Mouse (Mus musculus) cerebellum, postnatal 14 days (tissue): ENCODE data around the gene Ramac.

Experiments used
- DNase-seq, 2 experiments: peaks; one replicate each; pipeline ENCODE4 v3.0.0; 2021; ENCODE audit warnings: mixed read lengths in 2 of 2

Ramac gene

DNA sequence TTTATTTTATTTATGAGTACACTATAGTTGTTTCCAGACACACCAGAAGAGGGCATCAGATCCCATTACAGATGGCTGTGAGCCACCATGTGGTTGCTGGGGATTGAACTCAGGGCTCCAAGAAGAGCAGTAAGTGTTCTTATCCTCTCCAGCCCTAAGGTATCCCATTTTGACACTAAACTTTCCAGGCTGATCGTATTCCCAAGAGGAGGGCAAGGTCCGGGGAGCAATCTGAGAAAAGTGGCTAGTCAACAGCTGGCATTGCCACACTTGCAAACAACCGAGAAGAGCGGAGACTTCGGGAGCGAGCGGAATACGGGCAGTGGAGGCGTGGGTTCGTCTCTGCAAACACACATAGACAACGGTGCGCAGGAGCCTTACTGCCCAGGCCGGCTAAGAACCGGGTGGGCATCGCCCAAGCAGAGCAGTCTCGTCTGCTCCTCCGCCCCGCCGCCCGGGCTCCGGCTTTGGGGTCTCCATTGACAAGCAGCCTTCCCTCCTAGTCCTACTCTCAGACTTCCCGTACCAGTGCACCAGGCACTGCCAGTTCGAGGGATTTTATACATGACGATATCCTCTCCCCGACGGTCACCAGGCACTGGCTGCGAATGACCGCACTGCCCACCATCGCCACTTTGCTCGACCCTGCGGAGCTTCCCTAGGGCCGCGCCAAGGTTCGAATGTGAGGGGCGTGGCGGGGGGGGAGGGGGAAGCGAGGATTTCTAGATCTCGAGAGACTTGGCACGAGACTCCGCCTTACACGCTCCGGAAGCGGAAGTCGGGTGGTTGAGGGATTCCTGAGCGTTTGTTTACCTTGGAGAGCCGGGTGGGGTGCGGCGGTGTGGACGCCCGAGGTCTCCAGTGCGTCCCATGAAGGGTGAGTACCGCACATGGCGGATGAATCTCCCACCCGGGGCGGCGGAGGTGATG lies at the start of gene Ramac:
Ramac (plus strand) TSS at position 746 of the 930 bp plus-strand sequence.
- DNase-seq = peak; percentile 91 to 96

DNA sequence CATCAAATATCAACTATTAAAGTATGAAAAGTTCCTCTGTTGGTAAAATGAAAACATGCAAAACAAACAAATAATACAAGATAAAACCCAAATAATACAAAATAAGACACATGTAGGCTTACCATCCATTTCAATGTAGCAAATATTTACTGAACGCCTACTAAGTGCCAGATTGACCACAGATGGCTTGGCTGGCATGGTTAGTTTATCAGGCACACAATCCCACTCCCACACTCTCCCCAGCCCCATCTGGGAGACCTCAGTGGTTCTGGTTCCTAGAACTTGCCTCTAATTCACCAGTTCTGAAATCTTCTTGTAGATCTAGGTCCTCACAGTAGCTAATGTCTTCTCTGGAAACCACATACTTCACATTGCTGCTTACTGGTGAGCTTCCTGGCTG lies 44.1 kb upstream of the Ramac start:
- DNase-seq = no peak

DNA sequence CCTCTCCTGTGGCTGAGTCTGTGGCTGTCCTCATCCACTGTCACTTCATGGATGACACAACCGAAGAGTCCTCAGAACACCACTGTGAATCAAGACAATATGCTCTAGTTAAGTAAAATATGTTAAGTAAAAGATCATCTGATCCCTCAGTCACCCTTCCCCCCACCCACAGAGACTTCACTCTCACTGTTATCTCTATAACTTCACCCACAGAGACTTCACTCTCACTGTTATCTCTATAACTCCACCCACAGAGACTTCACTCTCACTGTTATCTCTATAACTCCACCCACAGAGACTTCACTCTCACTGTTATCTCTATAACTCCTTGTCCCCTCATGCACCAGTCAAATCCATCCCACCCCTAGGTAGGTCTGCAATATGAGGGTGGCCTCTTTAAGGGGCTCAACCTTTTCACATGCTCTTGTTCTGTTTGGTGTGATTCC lies 43.5 kb upstream of the Ramac start:
- no peak for DNase-seq

DNA sequence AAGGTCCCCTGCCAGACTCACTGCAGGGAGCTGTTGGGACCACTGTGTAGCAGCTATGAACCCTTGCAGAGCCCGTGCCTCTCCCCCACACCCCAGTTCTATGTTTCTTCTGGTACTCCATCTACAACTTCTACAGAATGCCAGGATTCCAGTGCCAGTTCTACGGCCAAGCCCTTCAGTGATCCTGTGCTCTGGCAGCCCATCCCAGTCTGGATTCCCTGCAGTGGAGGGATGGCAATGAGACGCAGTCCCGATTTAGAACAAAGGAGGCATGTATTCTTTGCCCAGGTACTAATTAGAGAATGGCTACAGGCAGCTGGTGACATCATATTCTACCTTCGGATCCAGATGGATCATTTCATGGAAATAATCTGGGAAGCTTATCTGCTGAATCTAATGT lies 41.5 kb upstream of the Ramac start:
- DNase-seq = peak; percentile 64 to 66

DNA sequence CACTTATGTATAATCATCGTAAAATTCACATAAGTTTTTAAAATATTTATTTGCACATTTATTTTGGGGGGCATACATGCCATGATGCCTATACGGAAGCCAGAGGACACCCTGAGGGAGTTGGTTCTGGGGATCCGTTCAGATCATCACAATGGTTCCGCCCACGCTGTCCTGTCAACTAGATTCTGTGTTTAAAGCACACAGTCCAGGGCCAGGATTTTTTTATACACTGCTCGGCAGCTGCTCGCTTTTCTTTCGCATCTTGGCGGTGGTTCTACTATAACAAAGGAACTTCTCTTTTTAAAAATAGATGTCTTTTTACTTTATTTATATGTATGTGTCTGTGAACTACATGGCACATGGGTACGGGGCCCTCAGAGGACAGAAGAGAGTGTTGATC lies 38.9 kb upstream of the Ramac start:
- no peak for DNase-seq

DNA sequence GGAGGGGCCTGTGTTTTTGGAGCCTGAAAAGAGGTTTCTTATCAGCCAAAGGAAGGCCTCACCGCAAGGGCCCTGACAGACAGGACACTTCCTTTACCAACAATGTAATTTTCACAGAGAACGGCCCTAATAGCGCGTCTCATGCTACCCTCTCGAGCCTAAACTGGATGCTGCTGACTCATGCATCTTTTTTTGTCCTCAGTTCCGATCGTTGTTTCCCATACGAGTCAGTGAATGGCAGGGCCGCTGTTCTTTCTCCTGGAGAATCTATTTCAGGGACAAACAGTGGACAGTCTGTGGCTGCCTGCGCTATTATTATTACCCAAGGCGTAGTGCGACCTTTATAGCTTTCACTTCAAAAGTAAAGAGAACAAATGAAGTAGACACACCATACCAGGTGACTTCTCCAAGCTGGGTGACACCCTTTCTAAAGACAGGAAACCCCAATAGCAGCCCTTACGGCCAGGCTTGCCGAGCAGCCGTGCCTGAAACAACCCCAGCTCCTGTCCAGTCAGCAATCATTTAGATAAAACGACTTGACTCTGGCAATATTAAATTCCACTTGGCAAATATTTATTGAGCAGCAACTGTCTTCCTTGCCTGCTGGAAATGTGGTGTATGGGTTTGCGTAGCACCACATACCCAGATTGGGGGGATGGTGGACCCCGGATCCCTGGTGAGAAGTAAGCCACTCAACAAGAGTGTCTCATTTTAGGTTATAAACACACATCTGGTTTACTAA lies 36.6 kb upstream of the Ramac start:
- no peak for DNase-seq

DNA sequence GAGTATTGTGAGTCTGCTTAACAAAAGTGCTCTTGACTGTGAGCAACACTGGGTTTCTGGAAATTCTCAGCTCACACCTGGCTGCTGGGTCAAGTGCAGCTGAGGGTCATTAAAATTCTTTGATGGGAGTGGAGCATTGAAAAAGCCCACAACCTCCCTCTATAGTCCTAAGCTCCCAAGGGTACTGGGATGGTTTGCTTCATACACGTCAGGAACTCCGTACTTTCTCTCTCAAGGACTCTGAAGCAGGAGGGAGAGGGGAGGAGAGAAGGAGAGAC lies 36.1 kb upstream of the Ramac start:
- no peak for DNase-seq

DNA sequence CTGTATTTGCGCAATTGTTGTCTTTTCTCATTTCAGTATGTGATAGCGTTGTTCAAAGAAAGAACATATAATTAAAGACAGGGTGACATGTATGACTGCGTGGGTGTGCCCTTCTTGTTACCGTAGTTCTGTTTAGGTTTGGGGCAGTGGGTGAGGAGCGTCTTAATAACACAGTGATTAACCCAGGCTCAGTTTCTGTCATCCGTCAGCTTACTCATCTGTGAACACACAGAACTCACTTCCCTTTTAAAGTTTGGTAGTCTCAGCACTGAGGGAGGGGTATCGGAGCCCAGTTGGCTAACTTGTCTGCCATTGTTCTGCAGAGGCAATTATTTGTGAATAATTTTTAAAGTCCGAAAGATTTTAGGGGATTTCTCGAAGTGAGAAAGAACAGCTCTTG lies 35.0 kb upstream of the Ramac start:
- no peak for DNase-seq

DNA sequence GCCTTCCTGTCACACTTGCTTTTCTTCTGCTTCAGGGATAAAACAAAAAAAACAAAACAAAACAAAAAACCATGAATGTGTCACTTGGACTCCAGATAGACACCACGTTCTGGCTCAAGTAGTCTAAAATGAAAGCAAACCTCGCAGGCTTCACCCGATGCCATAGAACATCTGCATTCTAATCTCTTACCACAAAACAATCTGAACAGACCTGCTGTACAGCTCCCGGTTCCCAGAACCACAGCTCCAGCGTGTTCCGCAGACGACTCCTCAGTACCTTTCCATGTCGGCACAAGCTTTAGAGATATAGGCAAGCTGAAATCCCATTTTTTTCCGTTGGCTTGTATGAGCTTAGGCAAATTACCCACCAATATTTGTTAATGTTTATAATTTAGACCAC lies 32.9 kb upstream of the Ramac start:
- no peak for DNase-seq

DNA sequence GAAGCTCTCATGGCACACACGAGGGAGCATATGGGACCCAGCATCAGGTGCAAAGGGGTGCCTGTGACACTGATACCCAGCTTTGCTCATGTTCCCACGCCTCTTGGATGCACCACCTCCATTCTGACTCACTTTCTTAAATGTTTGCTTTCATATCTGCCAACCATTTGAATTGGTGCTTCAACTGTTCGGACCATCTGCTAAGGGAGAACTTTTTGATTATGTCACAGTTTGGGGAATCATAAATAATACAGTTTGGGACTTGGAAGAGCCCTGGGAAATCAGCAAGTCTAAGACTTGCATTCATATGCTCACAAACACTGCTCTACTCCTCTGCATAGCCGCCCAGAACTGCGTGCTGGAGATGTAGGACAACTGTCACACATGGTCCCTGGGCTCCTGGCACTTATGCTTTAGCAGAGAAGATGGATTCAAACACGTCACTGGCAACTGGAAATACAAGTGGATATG lies 31.5 kb upstream of the Ramac start:
- no peak for DNase-seq

DNA sequence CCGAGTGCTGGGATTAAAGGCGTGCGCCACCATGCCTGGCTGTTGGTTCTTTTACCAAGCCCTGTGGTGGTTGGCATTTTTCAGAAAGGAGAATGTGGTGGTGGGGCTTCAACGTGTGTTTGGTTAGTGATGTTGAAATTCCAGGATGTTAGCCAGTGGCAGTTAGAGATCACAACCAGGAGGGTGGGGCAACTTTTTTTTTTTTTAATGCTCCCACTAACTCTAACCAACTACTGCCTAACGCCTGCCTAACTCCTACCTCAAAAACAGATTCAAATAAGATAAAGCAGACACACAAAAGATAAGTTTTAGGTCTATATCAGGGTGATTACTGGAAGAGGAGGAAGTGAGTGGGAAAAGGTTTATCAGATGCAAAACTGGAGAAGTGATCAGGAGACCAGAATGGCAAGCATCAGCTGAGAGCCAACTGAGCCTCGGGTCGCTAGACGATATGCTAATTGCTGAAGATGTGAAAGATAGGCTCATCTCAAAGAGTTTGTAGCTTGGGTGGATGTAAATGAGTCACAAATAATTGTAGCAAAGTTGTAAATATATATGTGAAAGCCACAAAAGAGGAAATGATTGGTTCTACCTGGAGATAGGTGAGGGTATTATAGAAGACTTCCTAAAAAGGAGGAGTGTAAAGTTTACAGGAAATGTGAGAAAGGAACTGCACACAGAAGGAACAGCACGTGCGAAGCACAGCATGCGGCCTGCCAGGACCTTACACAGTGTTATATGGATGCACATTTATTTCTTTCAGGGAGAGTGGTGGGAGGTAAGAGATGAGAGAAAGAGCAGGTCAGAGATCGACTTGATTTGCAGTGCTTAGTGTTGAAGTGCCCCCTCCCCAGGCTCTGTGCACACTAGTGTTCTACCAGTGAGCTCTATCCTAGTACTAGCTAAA lies 30.3 kb upstream of the Ramac start:
- DNase-seq = no peak

DNA sequence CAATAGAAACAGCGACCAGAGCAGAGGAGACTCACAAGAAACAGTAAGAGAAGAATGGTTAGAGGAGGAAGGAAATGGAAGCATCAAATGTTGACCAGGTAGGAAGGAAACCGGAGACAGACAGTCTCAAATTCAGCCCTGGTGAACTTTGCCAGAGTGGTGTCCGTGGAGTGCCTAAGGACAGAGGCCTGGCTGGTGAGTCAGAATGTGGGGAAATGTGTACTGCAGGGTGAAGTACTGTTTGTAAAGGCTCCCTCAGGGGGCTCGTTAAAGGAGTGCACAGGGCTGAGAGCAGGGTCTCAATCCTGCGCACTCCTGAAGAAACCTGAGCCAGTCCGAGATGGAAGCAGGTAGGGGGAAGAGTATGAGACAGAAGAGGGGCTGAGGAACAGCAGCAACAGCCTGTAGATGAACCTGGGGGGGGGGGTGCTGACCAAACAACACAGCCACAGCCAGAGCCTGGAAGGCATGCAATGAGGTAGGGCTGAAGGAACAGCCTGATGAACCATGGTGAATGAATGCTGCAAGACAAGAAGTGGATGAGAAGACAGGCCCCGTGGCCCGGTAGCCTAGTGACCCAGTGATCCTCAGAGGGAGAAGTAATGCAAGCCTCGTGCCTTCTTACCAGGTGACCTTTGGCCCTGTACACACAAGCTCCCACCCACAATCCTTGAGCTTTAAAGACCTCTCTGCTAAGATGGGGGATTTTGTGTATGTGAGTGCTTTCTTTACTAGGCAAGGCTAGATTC lies 27.3 kb upstream of the Ramac start:
- DNase-seq = no peak

DNA sequence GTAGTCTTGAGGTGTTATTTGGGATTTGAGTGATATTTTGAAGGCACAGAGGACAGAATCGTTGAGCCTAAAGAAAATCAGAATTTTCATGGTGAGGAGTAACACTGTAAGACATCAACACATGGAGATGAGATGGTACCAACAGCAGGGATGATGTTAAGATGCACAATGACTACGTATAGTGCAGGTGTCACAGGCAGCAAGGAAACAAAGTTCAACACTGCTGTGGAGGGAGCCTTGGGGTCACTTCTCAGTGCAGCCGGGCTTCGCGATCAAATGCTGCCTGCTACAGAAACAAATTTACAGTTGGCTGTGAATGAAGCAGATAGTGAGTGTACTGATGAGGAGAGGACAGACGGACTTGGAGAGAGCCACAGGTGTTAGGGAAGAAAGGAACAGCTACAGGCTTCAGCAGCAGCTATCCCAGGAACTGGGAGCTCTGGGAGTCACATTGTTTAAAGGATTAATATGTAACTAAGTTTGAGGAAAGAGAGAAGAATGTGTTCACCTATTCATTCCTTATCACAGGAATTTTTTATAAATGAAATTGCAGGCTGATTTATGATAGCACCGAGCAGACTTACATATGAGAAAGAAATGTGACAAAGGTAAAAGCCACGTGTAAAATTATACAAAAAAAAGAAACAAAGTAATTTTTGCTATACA lies 23.9 kb upstream of the Ramac start:
- no peak for DNase-seq

DNA sequence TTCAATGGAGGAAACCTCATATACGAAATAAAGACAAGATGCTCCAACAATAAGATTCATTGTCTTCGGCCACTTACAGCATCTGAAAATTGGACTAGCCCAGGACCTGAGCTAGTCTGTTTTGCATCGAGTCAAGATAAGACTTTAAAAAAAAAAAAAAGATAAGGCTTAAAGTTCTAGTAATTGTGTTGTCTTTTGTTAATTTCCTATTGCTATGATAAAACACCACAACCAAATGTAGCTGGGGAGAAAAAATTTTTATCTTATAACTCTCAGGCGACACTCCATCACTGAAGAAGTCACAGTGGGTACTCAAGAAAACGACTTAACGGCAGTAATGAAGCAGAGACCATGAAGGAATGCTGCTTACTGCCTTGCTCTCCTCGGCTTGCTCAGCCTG lies 22.7 kb upstream of the Ramac start:
- no peak for DNase-seq

DNA sequence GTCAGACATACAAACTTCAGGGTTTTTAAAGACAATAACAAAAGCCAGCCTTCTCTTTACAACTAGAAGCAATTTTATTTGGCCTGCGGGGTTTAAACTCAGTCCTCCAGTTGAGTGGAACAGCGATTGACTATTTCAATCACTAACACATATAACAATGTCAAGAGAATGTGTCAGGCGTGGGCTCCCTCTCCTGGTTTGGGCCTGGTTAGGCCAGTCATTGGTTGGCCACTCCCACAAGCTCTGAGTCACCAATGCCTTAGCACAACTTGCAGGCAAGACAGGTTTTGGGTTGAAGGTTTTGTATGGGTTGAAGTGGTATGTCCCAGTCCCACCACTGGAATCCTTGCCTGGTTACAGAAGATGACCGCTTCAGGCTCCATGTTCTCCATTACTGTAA lies 18.6 kb upstream of the Ramac start:
- peak; percentile 69 to 75 for DNase-seq

DNA sequence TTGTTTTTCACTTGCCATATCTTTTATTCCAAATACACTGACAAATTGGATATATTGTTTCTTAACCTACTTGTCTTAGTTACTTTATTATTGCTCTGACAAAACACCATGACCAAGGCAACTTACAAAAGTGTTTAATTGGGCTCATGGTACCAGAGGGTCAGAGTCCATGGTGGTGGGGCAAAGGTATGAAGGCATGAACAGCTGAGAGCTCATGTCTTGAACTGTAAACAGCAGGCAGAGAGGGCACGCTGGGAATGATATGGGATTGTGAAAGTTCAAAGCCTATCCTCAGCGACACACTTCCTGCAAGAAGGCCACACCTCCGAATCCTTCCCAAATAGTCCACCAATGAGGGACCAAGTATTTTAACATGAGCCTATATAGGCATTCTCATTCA lies 14.8 kb upstream of the Ramac start:
- DNase-seq = no peak

DNA sequence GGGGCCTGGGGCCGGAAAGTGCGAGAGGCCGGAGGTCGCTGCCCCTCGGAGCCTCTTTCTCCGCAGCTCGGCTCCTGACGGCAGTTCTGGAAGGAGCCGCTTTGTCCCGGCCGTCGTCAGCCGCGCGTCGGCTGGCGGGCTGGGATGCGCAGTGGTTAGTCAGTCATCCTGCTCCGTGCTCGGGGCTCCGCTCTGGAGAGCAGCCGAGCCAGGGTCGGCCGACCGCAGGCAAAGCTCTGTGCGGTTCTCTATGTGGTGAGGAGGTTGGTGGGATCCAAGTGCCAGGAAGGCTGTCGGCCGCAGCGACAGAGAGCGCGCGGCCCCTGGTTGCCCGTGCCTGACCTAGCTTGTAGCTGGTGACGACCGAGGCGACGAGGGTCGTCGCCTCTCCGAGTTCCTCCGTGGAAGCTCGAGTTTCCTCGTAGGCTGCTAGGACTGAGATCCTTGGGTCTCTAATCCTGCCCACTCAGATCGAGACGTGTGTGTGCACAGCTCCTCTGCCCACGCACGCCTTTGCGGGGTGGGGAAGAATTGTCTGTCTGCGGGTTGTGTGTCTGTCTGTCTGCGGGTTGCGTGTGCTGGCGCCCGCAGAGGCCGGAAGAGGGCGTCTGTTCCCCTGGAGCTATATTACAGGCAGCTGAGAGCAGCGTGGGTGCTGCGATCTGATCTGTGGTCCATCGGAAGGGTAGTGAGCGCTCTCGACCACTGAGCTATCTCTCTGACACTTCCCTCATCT lies 553 bp downstream of the Ramac start:
- DNase-seq = peak; percentile 29 to 46

DNA sequence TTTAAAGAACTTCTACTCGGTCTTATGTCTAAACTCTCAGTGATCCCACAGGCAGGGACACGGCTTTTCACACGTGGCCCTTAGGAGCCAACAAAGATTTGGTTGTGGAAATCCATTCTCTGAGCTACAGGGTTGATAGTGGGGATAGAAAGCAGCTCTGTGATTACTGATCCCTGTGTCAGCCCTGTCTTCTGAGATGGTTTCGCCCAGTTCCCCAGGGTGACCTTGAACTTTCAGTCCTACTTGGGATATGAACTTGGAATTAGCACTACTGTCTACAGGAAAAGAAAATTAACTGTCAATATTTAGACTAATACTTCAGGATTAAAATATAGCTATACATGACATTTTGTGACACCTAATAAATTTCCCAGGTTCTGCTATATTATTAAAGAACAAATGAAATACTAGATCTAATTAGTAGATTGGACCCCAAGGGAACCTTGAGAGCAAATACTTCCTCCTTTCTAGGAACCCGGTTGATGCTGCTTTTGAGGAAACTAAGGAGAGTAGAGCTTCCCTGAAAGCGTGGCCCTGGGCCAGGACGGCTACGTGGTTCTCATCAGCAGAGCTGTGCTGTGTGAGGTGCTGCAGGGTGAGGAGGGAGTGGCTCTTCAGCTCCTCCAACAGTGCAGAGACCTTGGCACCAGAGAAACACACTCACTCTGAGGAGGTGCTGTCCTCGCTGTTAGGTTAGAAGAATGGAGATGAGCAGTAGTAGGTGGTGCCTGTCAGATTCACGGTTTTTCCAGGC lies 10.2 kb downstream of the Ramac start:
- peak in 1 of 2 experiments; percentile 22 for DNase-seq

DNA sequence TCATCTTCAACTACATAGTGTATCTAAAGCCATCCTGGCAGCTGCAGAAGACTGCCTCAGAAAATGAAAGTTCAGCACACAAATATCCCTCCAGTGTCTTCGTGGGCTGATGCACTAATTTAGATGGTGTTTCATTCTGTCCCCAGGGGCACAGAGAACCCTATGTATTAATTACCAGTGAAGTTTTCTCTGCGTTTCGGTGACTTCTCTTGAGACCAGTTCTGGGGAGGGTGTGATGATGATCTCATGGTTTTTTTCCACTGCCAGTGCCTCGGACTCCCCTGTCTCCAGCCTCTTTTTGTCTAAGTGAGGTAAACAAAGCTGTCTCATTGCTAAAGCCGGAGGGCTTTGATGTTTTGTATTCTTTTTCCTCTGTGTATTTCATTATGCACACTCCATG lies 12.6 kb downstream of the Ramac start:
- DNase-seq = no peak

DNA sequence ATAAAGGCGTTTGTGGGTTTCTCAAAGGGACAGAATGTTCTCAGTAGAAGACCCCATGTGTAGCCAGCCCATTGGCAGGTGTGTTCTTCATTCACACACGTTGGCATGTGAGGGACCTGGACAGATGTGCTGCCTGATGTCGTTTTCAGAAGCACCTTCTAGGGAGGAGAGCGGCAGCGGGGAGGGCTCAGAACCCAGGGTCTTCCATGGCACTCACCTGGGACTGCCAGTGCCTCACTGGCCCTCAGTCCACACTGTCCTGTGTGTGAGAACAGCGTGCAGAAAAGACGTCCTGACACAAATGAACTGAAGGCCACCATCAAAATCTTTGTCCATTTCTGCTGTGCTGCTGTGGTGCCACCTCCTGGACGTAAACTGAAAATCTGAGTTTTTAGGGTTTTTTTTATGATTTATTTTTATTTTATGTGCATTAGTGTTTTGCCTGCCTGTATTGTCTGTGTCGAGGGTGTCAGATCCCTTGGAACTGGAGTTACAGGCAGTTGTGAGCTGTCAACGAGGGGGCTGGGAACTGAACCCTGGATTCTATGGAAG lies 15.0 kb downstream of the Ramac start:
- peak; percentile 20 to 32 for DNase-seq
